Mouse (Mus musculus): ENCODE data around the gene Prss22.

Gene Prss22

GRCm38 (mm10) chr17:23997901-23998300 is at the start of gene Prss22:
TSS of gene Prss22 (minus strand) at chr17:23998100.
- DNase-seq (ENCODE audit: low read depth) = no peak

GRCm38 (mm10) chr17:24046026-24046425 is 48.1 kb upstream of the Prss22 start:
- no peak for DNase-seq (ENCODE audit: low read depth)

- DNase-seq (ENCODE audit: low read depth) = no peak
Measured at GRCm38 (mm10) chr17:24045608-24046007, 47.7 kb upstream of the Prss22 start.

- no peak for DNase-seq (ENCODE audit: low read depth)
Measured at GRCm38 (mm10) chr17:24044482-24044881, 46.6 kb upstream of the Prss22 start.

- no peak for DNase-seq (ENCODE audit: low read depth)
Measured at GRCm38 (mm10) chr17:24037844-24038243, 39.9 kb upstream of the Prss22 start, which contains the start of gene Prss27. TSS of gene Prss27 (plus strand) at chr17:24038144.

- no peak for DNase-seq (ENCODE audit: low read depth)
Measured at GRCm38 (mm10) chr17:24037360-24037759, 39.5 kb upstream of the Prss22 start.

GRCm38 (mm10) chr17:24036954-24037353 is 39.1 kb upstream of the Prss22 start:
- DNase-seq (ENCODE audit: low read depth) = no peak

- no peak for DNase-seq (ENCODE audit: low read depth)
Measured at GRCm38 (mm10) chr17:24035087-24035486, 37.2 kb upstream of the Prss22 start.

GRCm38 (mm10) chr17:24030551-24030950 is 32.7 kb upstream of the Prss22 start:
- DNase-seq (ENCODE audit: low read depth) = no peak

- DNase-seq (ENCODE audit: low read depth) = no peak
Measured at GRCm38 (mm10) chr17:24029477-24029876, 31.6 kb upstream of the Prss22 start.

GRCm38 (mm10) chr17:24021375-24022199 is 23.7 kb upstream of the Prss22 start:
- no peak for DNase-seq (ENCODE audit: low read depth)

GRCm38 (mm10) chr17:24020696-24021095 is 22.8 kb upstream of the Prss22 start:
- DNase-seq (ENCODE audit: low read depth) = no peak

GRCm38 (mm10) chr17:24015727-24016126 is 17.8 kb upstream of the Prss22 start:
- DNase-seq (ENCODE audit: low read depth) = no peak

GRCm38 (mm10) chr17:24014433-24014965 is 16.6 kb upstream of the Prss22 start:
- no peak for DNase-seq (ENCODE audit: low read depth)

GRCm38 (mm10) chr17:24012921-24013320 is 15.0 kb upstream of the Prss22 start:
- DNase-seq (ENCODE audit: low read depth) = no peak

GRCm38 (mm10) chr17:24009617-24010016 is 11.7 kb upstream of the Prss22 start:
- DNase-seq (ENCODE audit: low read depth) = no peak

- no peak for DNase-seq (ENCODE audit: low read depth)
Measured at GRCm38 (mm10) chr17:24008105-24008504, 10.2 kb upstream of the Prss22 start.

- no peak for DNase-seq (ENCODE audit: low read depth)
Measured at GRCm38 (mm10) chr17:24007391-24007790, 9.5 kb upstream of the Prss22 start.

GRCm38 (mm10) chr17:24006930-24007329 is 9.0 kb upstream of the Prss22 start:
- DNase-seq (ENCODE audit: low read depth) = no peak

GRCm38 (mm10) chr17:24005049-24005448 is 7.1 kb upstream of the Prss22 start:
- DNase-seq (ENCODE audit: low read depth) = no peak

GRCm38 (mm10) chr17:24004071-24004665 is 6.3 kb upstream of the Prss22 start:
- no peak for DNase-seq (ENCODE audit: low read depth)

- DNase-seq (ENCODE audit: low read depth) = no peak
Measured at GRCm38 (mm10) chr17:24000404-24000803, 2.5 kb upstream of the Prss22 start.

GRCm38 (mm10) chr17:23998383-23998782 is 483 bp upstream of the Prss22 start:
- no peak for DNase-seq (ENCODE audit: low read depth)

Measured in naive thymus-derived CD4-positive, alpha-beta T cell, adult 2 months (primary cell).